Mouse (Mus musculus) embryonic fibroblast, embryonic 13.5 days (primary cell): ENCODE results near the gene Syn3. TPM values are rescaled to one million over a fixed set of nuclear protein-coding genes. Genes with fewer than 3 reads are reported as not detected.
A peak's percentile ranks its signal among the peaks of the same experiment; 100 is the strongest.

Source experiments
- H3K27ac ChIP-seq: 2 replicates; pipeline ENCODE4 v1.5.1; 2012; ENCODE audit warnings: low read length, control low read depth, inconsistent platforms; ENCODE audit not compliant: insufficient read depth
- H3K4me1 ChIP-seq: 2 replicates; pipeline ENCODE4 v1.6.1; 2011; ENCODE audit warnings: low read length; ENCODE audit not compliant: control insufficient read depth, insufficient read depth
- H3K4me3 ChIP-seq: 2 replicates; pipeline ENCODE4 v1.5.1; 2011; ENCODE audit warnings: mild to moderate bottlenecking, control low read depth, low read length; ENCODE audit not compliant: insufficient read depth
- CTCF ChIP-seq: IDR thresholded peaks from 2 replicates; pipeline ENCODE4 v1.5.1; 2011; ENCODE audit warnings: mild to moderate bottlenecking, control low read depth, low read length, moderate library complexity, borderline replicate concordance; ENCODE audit not compliant: insufficient read depth
- POLR2A ChIP-seq: IDR thresholded peaks from 2 replicates; pipeline ENCODE4 v1.6.1; 2011; ENCODE audit warnings: low read depth, mild to moderate bottlenecking, control low read depth, low read length, moderate library complexity
- polyA plus RNA-seq: library from polyadenylated mRNA; stranded (reverse); fragments of >200 nt; gene quantifications from 2 replicates; pipeline ENCODE4 v1.2.4, GENCODE M21; 2011; ENCODE audit warnings: low read depth; ENCODE audit not compliant: missing spikeins, insufficient read length

Syn3 gene
- polyA plus RNA-seq, 1 experiment = 1.4 TPM

DNA sequence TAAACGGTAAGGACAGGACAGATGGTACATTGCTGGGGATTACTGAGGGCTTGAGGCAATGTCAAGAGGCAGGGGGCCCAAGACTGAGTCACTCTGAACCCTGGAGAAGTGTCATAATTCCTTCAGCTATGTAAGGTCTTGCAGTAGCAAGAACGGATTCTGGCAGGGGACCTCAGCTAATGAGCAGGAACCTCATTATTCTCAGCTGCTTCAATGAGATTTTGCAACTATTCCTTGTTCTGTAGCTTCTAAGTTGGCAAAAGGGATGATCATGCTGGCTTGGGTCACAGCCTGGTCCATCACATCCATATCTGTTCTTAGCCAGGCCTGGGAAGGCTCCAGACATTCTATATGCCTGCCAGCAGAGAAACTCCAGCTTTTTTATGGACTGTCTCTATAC is 139.5 kb downstream of the Syn3 start:
- TF ChIP-seq CTCF = no peak
- no peak for TF ChIP-seq POLR2A
- H3K27ac ChIP-seq = no peak overlapping the region
- no peak overlapping the region for H3K4me3 ChIP-seq
- 0 out of 2 replicates have a peak, but pooled peaks cover 3% of the 10 kb centered on the region for H3K4me1 ChIP-seq

DNA sequence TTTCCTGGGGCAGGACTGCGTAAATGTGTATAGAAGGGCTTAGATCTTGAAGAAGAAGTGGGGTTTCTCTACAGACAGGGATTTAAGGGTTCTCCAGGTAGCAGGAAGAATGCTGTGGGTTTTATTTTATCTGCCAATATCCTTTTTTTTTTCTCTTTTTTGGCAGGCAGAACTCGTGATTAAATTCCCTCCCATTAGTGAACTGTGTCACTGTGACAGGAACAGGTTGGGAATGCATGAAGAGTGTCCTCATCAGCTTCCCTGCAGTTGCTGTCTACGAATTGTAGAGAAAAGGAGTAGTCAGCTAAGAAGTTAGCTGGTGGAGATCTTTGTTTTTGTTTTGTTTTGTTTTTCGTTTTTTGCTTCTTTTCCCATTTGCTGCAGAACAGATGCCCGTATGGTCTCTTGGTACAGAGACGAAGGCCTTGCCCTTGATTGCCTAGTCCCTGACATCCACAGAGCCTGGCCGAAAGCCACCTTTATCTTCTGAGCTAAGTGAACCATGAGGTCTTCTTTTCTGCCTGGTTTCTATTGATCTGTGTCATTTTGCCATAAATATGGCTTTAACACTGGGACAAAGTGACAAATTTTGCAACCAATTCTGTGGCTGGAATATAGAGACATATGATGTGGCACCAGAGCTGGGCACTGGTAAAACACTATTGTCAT is 140.3 kb downstream of the Syn3 start:
- 0 out of 2 replicates have a peak, but pooled peaks cover 3% of the 10 kb centered on the region for H3K4me1 ChIP-seq
- TF ChIP-seq CTCF (no peak), POLR2A (no peak)
- H3K4me3 ChIP-seq = no peak overlapping the region
- no peak overlapping the region for H3K27ac ChIP-seq

DNA sequence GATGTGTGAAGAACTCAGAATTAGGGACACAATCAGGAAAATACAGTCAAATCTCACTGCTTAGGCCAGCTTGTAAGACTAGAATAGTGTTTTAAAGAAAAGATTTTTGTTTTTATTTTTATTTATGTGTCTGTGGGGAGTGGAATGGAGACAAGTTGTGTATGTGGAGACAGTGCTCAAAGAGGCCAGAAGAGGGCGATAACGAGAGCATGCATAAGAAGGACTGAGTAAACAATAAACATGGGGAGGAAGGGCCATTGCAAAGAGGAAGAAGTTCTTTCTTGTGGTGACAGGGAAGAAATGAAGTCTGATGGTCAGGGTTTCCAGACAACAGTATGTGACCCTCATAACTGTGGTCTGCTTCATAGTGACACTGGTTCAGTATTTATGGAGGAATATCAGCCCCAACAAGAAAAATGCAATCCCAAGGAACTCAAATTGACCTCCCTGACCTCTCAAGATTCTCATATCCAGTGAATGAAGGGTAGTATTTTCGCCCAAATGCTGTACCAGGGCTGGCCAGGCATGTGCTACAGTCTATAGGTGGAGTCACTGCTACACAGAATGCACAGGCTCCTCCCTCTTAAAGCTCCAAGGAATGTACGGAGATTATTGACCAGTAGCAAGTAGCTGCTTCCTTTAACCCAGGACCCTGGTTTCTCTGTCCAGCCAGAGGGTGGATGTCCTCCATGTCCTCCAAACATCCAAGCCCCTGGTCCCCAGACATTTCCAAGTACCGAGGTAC is 141.7 kb downstream of the Syn3 start:
- TF ChIP-seq POLR2A (no peak), CTCF (no peak)
- H3K27ac ChIP-seq = no peak overlapping the region
- no peak overlapping the region for H3K4me3 ChIP-seq
- 0 out of 2 replicates have a peak, but pooled peaks cover 3% of the 10 kb centered on the region for H3K4me1 ChIP-seq

DNA sequence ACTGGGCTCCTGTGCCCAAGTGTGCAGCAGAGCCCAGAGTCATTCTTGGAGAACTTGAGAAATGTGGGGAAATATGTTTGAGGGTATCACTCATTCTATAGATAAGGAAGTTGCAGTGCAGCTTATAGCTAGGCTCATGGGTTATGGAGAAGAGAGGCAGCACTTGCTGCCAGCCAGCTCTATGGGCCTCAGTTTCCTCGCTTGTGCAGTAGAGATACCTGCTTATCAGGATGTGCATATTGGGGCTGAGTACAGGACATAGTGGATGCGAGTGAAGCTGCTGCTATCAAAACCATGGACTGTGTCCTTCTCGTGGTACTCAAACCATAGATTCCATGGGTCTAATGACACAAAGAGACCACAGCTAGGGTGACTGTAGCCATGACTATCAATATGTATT is 146.2 kb downstream of the Syn3 start:
- Histone ChIP-seq H3K4me3 (no peak overlapping the region), H3K4me1 (no peaks in the 10 kb centered on the region), H3K27ac (no peak overlapping the region)
- no peak for TF ChIP-seq CTCF

DNA sequence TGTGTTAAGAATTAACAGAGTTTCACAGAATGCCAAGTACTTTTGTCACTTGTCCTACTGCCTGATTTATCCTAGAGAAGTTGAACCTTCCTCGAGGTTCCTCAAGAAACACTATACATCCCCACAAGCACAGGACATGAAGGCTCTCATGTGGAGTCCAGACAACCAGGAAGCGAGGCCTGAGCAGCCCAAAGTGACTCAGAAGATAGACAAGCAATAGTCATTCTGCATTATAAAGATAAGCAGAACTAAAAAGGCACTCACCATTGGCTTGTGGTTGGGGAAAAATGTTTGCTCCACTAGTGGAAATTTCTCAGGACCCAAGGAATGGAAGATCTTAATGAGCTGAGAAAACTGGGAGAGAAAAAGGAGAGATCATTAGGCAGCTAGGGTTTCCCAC is 147.4 kb downstream of the Syn3 start:
- H3K4me3 ChIP-seq = no peak overlapping the region
- H3K4me1 ChIP-seq = 0 out of 2 replicates have a peak, but pooled peaks cover 2% of the 10 kb centered on the region
- H3K27ac ChIP-seq = peak overlapping the region; percentile 51; the same call in 1 of the 2 replicates
- TF ChIP-seq CTCF = no peak

DNA sequence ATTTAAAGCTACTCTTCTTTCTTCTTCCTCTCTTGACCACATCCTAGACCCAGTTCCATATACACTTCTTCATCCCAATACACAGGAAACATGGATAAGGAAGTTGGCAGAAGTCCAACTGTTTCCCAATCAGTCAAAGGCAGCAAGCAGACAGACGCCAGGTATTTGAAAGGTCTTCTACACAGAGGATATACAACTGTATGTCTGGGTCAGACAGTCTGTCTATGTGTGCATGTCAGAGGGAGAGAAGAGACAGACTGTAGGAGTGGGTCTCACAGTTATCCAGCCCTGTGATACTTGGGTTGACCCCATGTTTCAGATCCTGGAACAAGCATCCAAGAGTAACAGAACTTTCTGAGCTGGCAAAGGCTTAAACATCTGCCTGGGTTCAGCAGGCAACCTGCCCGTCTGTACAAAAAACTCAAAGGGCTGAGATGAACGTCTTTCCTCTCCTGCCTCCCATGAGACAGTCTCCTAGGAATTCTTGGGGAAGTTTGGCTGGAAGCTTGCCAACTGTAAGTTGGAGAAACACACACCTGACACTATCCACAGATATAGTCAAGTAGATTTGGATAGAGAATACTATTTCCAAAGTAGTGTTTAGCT is 152.4 kb downstream of the Syn3 start:
- TF ChIP-seq POLR2A (no peak), CTCF (no peak)
- H3K4me1 ChIP-seq = 0 out of 2 replicates have a peak, but pooled peaks cover 5% of the 10 kb centered on the region

DNA sequence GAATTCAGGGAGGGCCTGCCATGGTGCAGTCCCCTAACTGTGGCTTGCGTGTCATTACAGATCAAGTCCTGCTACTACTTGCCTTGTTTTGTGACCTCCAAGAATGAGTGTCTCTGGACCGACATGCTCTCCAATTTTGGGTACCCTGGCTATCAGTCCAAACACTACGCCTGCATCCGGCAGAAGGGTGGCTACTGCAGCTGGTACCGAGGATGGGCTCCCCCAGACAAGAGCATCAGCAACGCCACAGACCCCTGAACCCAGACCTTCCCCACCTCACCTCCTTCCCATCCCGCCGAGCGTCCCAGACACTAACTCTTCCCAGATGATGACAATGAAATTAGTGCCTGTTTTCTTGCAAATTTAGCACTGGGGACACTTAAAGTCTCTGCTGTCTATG is 153.1 kb downstream of the Syn3 start:
- H3K4me3 ChIP-seq = no peak overlapping the region
- TF ChIP-seq CTCF (no peak), POLR2A (no peak)
- no peak overlapping the region for H3K27ac ChIP-seq
- peaks cover 6% of the 10 kb centered on the region; the same call in 1 of the 2 replicates for H3K4me1 ChIP-seq

More for the DNA sequence above, 152.4 kb downstream of the Syn3 start:
- no peak overlapping the region for H3K4me3 ChIP-seq
- no peak overlapping the region for H3K27ac ChIP-seq

DNA sequence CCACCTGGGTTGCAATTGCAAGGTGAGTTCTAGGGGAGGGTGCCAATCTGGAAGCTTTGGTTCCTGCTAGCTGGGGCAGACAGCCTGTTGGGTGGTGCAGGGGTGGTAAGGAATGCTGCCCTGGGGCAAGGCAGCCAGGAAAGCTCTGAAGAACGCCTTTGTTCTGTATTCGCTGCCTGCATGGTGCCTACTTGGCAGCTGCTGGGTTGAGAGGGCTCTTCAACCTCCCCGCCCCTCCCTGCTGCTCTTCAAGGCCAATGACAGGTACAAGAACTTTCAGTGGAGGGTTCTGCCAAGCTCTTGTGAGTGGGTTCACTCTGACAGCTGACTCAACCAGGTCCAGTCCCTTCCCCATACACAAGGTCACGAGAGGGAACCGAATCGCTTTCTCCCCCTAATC is 154.0 kb downstream of the Syn3 start:
- Histone ChIP-seq H3K27ac (no peak overlapping the region), H3K4me3 (no peak overlapping the region), H3K4me1 (peaks cover 14% of the 10 kb centered on the region)
- TF ChIP-seq POLR2A (no peak), CTCF (no peak)

DNA sequence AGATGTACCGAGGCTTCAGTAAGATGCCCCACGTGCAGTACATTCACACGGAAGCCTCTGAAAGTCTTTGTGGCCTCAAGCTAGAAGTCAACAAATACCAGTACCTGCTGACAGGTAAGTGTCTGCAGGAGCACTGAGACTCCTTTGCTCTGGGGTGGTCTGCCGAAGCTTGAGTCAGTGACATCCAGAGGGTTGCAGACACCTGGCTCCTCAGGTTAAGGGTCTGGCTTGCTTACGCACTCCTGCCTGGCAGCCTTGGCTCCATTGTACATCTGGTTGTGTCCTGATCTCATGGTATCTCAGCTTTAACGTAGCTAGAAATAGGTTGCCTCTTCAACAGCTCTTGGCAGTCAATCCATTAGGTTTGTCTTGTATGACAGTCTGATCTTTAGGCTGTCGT is 154.8 kb downstream of the Syn3 start:
- H3K4me3 ChIP-seq = no peak overlapping the region
- TF ChIP-seq POLR2A (no peak), CTCF (no peak)
- peaks cover 20% of the 10 kb centered on the region for H3K4me1 ChIP-seq
- H3K27ac ChIP-seq = no peak overlapping the region

DNA sequence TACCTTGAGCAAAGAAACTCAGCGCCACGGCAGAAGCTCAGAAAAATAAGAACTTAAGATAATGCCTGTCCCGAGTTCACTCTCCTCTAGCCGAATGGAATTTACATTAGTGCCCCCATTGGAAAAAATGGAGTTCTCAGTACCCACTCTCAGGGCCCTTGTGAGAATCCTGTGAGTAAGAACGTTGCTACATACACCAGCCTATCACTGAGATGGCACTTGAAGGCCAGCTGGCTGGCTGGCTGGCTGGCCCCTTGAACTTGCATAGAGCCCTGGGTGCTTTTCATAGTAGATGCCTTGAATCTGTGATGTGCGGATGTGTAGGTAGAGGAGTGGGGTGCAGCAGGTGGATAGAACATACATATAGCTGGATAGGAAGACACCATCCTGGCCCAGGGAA is 155.3 kb downstream of the Syn3 start:
- no peak overlapping the region for H3K27ac ChIP-seq
- TF ChIP-seq POLR2A = no peak
- peaks cover 26% of the 10 kb centered on the region for H3K4me1 ChIP-seq
- H3K4me3 ChIP-seq = no peak overlapping the region
